Mouse (Mus musculus) stomach, postnatal 0 days (tissue): ENCODE data around the gene Aldh3b2. TPM values are rescaled to one million over a fixed set of nuclear protein-coding genes. Genes with fewer than 3 reads are reported as not detected.

Experiments used
- ATAC-seq: fragments of 200-750 bp; cut with Nextera tagmentation; 2 replicates; pipeline ENCODE4 v1.8.0; 2017; ENCODE audit not compliant: low FRiP score, low TSS enrichment
- DNase-seq: peaks from one replicate; pipeline ENCODE4 v3.0.0-alpha.2; 2016; ENCODE audit warnings: low spot score
- H3K27ac ChIP-seq: fragments of 300-500 bp; sonication (generic); replicated peaks from 2 replicates; pipeline ENCODE4 v1.5.1; 2014; ENCODE audit warnings: mild to moderate bottlenecking, control low read depth
- H3K27me3 ChIP-seq: fragments of 300-500 bp; sonication (generic); 2 replicates; pipeline ENCODE4 v1.6.1; 2014; ENCODE audit warnings: low read length; ENCODE audit not compliant: control insufficient read depth, insufficient read depth
- H3K36me3 ChIP-seq: fragments of 300-500 bp; sonication (generic); 2 replicates; pipeline ENCODE4 v1.6.1; 2014; ENCODE audit warnings: low read length, mixed read lengths; ENCODE audit not compliant: control insufficient read depth, insufficient read depth
- H3K4me1 ChIP-seq: fragments of 300-500 bp; sonication (generic); replicated peaks from 2 replicates; pipeline ENCODE4 v1.6.1; 2014; ENCODE audit warnings: antibody characterized with exemption; ENCODE audit not compliant: control insufficient read depth, insufficient read depth
- H3K4me2 ChIP-seq: fragments of 300-500 bp; sonication (generic); replicated peaks from 2 replicates; pipeline ENCODE4 v1.6.1; 2014; ENCODE audit warnings: low read depth, mild to moderate bottlenecking, control low read depth, moderate library complexity
- H3K4me3 ChIP-seq: fragments of 300-500 bp; sonication (generic); 2 replicates; pipeline ENCODE4 v1.5.1; 2014; ENCODE audit warnings: low read depth, low read length, control low read depth
- H3K9ac ChIP-seq: fragments of 300-500 bp; sonication (generic); 2 replicates; pipeline ENCODE4 v1.6.1; 2014; ENCODE audit warnings: mild to moderate bottlenecking, low read length, control low read depth, mixed read lengths
- H3K9me3 ChIP-seq: fragments of 300-500 bp; sonication (generic); 2 replicates; pipeline ENCODE4 v1.6.1; 2016; ENCODE audit warnings: low read length; ENCODE audit not compliant: control insufficient read depth
- CTCF ChIP-seq: IDR thresholded peaks from 2 replicates; pipeline ENCODE4 v1.5.1; 2016; ENCODE audit warnings: antibody characterized with exemption, low read depth, mild to moderate bottlenecking, moderate library complexity
- EP300 ChIP-seq: optimal IDR thresholded peaks from 2 replicates; pipeline ENCODE3; 2016; ENCODE audit warnings: antibody characterized with exemption
- WGBS: fragments of 180-500 bp; shearing (Covaris S2); extraction: QIAGEN DNeasy Blood & Tissue Kit; methylation state at CpG from one replicate; pipeline ENCODE4 v1.1.7; 2014; 5-methylcytosine and 5-hydroxymethylcytosine counted together
- polyA plus RNA-seq: library from polyadenylated mRNA; unstranded; fragments of >200 nt; fragmentation: Nextera tagmentation; extraction: Ambion mirVana; gene quantifications from 2 replicates; pipeline ENCODE4 v1.2.1, GENCODE M21; 2015

The Aldh3b2 gene
- polyA plus RNA-seq, 1 experiment from 2014 or later = 75.8 TPM

DNA sequence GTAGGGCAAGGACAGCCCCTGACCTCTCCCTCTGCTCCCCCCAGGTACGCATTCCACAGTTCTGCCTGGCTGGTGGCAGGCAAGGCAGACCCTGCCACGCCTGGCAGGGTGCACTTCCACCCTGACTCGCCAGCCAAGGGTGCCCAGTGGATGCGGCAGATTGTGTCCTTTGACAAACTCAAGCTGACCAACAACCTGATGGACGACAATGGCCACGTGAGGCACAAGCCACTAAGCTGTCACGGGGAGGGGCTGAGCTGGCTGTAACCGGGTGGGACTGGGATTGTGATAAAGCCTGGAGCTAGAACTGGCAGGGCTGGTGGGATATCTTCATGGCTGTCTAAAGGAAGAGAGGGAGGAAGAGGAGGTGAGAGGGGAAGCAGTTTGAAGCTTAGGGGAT lies 25.1 kb downstream of the Aldh3b2 start:
- no peak; the same call in 1 of the 2 replicates for ATAC-seq
- no peak overlapping the region for H3K9ac ChIP-seq
- no peak for TF ChIP-seq EP300
- TF ChIP-seq CTCF = no peak
- no peak overlapping the region for H3K4me2 ChIP-seq
- no peak overlapping the region for H3K27ac ChIP-seq
- no peaks in the 10 kb centered on the region for H3K9me3 ChIP-seq
- H3K4me1 ChIP-seq = peaks cover 3% of the 10 kb centered on the region; the same call in 1 of the 2 replicates
- H3K4me3 ChIP-seq = no peak overlapping the region
- DNase-seq = peak; percentile 68
- H3K36me3 ChIP-seq = no peaks in the 10 kb centered on the region
- 34% methylated on average over 8 of the region's 8 CpGs for WGBS
- no peaks in the 10 kb centered on the region for H3K27me3 ChIP-seq

DNA sequence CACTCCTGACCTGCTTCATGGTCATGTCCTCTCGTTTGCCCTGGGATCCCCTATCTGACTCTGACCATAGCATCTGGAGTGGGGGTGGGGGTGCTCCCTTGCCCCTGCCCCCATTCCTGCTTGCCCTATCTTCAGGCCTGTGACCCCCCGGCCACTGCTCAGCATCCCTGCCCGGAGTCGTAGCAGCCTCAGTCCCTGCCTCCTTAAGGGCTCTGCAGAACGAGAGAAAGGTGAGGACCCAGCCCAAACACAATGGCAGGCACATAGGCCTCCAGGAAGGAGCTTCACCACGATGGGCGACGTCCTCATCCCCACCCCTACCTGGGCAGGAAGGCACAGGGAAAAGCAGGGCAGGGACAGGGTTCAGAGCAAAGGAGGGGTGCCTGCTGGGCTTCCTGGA lies 26.2 kb downstream of the Aldh3b2 start:
- Histone ChIP-seq H3K27me3 (no peaks in the 10 kb centered on the region), H3K4me2 (no peak overlapping the region), H3K27ac (no peak overlapping the region), H3K9ac (no peak overlapping the region), H3K4me3 (no peak overlapping the region), H3K4me1 (peaks cover 3% of the 10 kb centered on the region; the same call in 1 of the 2 replicates), H3K36me3 (no peaks in the 10 kb centered on the region), H3K9me3 (no peaks in the 10 kb centered on the region)
- DNase-seq (no peak), ATAC-seq (no peak)
- 76% methylated on average over 8 of the region's 8 CpGs for whole genome bisulfite sequencing
- TF ChIP-seq CTCF (no peak), EP300 (no peak)

DNA sequence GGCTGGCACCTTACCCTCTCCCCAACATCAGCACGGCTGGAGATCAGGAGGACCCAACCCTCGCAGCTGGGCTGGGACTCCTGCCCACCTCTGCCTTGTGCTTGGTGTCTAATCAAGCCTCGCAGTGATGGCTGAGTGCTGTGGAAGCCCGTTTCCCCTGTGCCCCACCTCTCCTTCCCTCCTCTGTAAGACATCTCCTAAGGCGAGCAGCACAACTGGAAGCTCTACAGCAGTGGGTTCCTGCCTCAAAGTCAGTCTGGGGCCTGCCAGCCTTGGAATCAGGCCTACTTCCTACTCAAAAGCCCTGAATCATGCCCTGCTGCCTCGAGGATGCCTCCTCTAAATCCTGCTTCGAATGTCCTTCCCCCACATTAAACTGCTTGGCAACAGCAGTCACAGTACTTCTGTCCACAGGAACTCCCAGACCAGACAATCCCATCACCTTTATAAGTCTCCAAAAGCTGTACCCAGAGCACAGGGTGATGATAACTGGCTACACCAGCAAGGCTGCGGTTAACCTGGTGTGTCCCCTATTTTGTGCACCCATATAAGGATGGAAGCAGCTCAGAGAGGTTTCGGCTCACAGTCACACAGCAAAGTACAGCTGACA lies 27.1 kb downstream of the Aldh3b2 start:
- peak overlapping the region; percentile 94 for H3K4me2 ChIP-seq
- no peak for TF ChIP-seq EP300
- H3K27ac ChIP-seq = no peak overlapping the region
- H3K4me3 ChIP-seq = no peak overlapping the region
- no peaks in the 10 kb centered on the region for H3K36me3 ChIP-seq
- DNase-seq (no peak), ATAC-seq (no peak)
- peaks cover 3% of the 10 kb centered on the region; the same call in 1 of the 2 replicates for H3K4me1 ChIP-seq
- no peaks in the 10 kb centered on the region for H3K9me3 ChIP-seq
- peak overlapping the region; percentile 78 for H3K9ac ChIP-seq
- no peaks in the 10 kb centered on the region for H3K27me3 ChIP-seq
- WGBS = 71% methylated on average over 9 of the region's 9 CpGs

DNA sequence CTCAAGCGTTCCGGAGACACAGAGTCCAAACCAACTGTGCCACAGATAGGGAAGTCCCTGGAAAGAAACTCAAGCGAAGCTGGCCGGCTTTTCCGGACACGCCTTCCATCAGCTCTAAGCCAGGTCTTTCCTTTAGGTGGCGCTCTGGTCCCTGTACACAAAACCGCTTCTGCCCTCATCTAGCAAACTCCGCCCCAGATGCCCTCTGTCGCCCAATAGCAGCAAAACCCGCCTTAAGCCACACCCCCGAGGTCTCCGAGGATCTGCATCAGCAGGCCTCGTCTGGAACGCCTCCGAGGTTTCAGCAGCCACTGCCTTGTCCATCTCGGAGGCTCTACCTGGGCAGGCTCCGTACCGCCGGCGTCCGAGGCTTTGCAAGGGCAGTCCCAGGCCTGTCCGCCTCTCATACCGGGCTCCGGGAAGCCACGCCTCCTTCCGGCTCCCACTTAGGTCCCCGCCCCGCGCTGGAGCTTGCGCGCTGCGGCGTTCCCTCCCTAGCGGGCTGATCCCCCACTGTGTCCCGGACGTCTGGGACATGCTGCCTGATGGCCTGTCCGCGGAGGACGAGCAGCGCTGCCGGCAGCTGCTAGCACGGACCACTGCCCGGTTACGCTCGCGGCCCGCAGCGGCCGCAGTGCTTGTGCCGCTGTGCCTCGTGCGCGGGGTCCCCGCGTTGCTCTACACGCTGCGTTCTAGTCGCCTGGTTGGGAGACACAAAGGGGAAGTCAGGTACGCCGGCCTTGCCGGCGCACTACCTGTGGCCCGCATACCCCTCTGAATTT lies 28.2 kb downstream of the Aldh3b2 start, which contains the start of the genes Nudt8 and Gm49405:
Gene Nudt8, plus strand, starts transcription at position 462 of the 782 bp plus-strand sequence.
Gene Gm49405, plus strand, starts transcription at position 508 of the 782 bp plus-strand sequence.
- Histone ChIP-seq H3K4me3 (peak within 1 kb of the TSS; percentile 66), H3K9ac (peak within 1 kb of the TSS; percentile 78), H3K4me1 (peaks cover 3% of the 10 kb centered on the region; the same call in 1 of the 2 replicates), H3K4me2 (peak within 1 kb of the TSS; percentile 94), H3K9me3 (no peaks in the 10 kb centered on the region), H3K27ac (peak within 1 kb of the TSS; percentile 95), H3K36me3 (no peaks in the 10 kb centered on the region), H3K27me3 (no peaks in the 10 kb centered on the region)
- TF ChIP-seq CTCF = peak; percentile 89
- no peak for TF ChIP-seq EP300
- WGBS = under 1% methylated on average over 64 of the region's 64 CpGs
- DNase-seq (peak; percentile 97), ATAC-seq (peak; percentile 87)

DNA sequence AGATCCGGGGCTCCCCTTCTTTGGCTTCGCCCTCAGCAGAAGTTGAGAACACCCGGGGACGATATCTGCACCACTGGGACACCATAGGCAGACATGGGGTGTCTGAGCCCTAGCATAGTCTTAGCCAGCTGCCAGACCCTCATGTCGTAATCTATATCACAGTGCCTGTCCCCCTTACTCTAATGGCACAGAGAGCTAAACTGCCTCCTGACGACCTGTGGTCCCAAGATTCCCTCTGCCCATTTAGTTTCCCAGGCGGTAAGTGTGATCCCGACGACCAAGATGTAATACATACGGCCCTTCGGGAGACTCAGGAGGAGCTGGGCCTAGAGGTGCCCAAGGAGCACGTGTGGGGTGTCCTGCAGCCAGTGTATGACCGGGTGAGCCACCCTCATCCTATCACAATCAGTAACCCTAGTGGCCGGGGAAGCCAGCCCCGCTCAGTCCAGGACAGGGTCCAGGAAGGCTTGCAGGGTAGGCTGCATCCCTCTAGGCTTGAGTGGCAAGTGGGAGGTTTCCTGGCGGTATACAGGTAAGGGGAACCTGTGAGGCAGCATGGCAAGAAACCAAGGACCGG lies 28.9 kb downstream of the Aldh3b2 start:
- H3K4me1 ChIP-seq = peaks cover 3% of the 10 kb centered on the region; the same call in 1 of the 2 replicates
- ATAC-seq (no peak), DNase-seq (no peak)
- H3K4me3 ChIP-seq = peak overlapping the region; percentile 66
- peak overlapping the region; percentile 78 for H3K9ac ChIP-seq
- H3K27ac ChIP-seq = peak overlapping the region; percentile 95
- TF ChIP-seq CTCF (no peak), EP300 (no peak)
- peak overlapping the region; percentile 94 for H3K4me2 ChIP-seq
- WGBS = 16% methylated on average over 17 of the region's 17 CpGs
- H3K27me3 ChIP-seq = no peaks in the 10 kb centered on the region
- 0 out of 2 replicates have a peak, but pooled peaks cover 2% of the 10 kb centered on the region for H3K36me3 ChIP-seq
- no peaks in the 10 kb centered on the region for H3K9me3 ChIP-seq
